Mouse (Mus musculus) liver, adult 2 months (tissue): ENCODE data around the gene Mettl24.
"Not testable (repeated sequence)": the region's sequence is repeated elsewhere in the genome, so short reads cannot be mapped to it uniquely, and the experiment has no call there.

Source experiments
- CTCF ChIP-seq: fragments of 200-500 bp; IDR thresholded peaks from 2 replicates; pipeline ENCODE4 v1.5.1; 2011; ENCODE audit warnings: low read depth, low read length, control low read depth
- POLR2A ChIP-seq: fragments of 200-500 bp; IDR thresholded peaks from 2 replicates; pipeline ENCODE4 v1.6.1; 2011; ENCODE audit warnings: low read length, control low read depth; ENCODE audit not compliant: insufficient read depth; ENCODE audit errors: extremely low read depth

DNA sequence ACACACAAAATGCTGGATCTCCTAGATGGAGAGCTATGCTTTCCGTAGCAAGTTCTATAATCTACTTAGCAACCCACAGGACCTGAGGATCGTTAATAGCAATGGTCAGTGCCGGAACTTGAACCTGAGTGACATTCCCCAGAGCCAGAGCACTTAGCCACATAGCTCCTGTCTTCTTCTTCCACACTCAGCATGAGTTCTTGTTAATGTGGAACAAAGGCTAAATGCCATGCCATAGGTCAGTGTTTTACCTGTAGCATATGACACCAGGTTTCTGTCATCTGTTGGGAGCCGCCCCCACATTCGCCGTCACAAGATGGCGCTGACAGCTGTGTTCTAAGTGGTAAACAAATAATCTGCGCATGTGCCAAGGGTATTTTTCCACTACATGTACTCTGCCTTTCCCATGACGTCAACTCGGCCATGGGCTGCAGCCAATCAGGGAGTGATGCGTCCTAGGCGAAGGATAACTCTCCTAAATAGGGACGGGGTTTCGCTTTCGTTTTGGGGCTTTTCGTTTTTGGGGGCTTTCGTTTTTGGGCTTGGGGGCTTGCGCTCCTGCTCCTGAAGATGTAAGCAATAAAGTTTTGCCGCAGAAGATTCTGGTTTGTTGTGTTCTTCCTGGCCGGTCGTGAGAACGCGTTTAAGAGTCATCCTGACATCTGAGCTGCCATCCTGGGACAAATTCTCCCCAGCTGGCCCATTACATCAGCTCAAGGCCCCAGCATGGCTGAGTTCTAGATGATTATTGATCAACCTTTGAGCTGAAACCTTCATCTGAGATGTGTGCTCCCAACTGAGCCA is 76.5 kb downstream of the Mettl24 start:
- not testable (repeated sequence) for TF ChIP-seq CTCF, POLR2A
